Mouse (Mus musculus) kidney, adult 2 months (tissue): ENCODE data around the gene Dnah1.

Experiments
- CTCF ChIP-seq: fragments of 200-500 bp; conservative IDR thresholded peaks from 2 replicates; pipeline ENCODE4 v1.5.1; 2011; ENCODE audit warnings: low read depth, mild to moderate bottlenecking, control low read depth, low read length, moderate library complexity, mixed read lengths; ENCODE audit not compliant: insufficient read depth, insufficient read length
- POLR2A ChIP-seq: fragments of 200-500 bp; IDR thresholded peaks from one replicate; pipeline ENCODE4 v1.6.1; 2011; ENCODE audit warnings: low read depth, low read length, control low read depth

GRCm38 (mm10) chr14:31233070-31233995 is 90.4 kb downstream of the Dnah1 start:
- TF ChIP-seq CTCF, result no peak
- no peak for TF ChIP-seq POLR2A
